Mouse (Mus musculus) CH12.LX (cell line): ENCODE results near the gene Slc4a5. TPM values are rescaled to one million over a fixed set of nuclear protein-coding genes. Genes with fewer than 3 reads are reported as not detected.

Source experiments
- DNase-seq: peaks from one replicate; pipeline ENCODE4 v3.0.0-alpha.2; 2013; ENCODE audit errors: extremely low read depth
- H3K27ac ChIP-seq: 2 replicates; pipeline ENCODE4 v1.5.1; 2012; ENCODE audit warnings: low read depth, mild to moderate bottlenecking, control low read depth, moderate library complexity; ENCODE audit not compliant: insufficient read depth
- H3K27me3 ChIP-seq: replicated peaks from 2 replicates; pipeline ENCODE3; 2012; ENCODE audit warnings: inconsistent platforms
- H3K36me3 ChIP-seq, 2 experiments: replicated peaks in 1 of 2; 2 replicates each; pipeline versions ENCODE3 to v1.6.1; 2012; ENCODE audit warnings: inconsistent platforms in 1 of 2, low read length in 1 of 2, mild to moderate bottlenecking in 1 of 2, mixed read lengths in 1 of 2, moderate library complexity in 1 of 2; ENCODE audit not compliant: control insufficient read depth in 1 of 2, insufficient read depth in 1 of 2
- H3K4me1 ChIP-seq, 2 experiments: 2 replicates each; pipeline ENCODE4 v1.6.1; 2012; ENCODE audit warnings: inconsistent platforms in 1 of 2, moderate library complexity in 1 of 2; ENCODE audit not compliant: insufficient read depth in 2 of 2, control insufficient read depth in 1 of 2
- H3K4me2 ChIP-seq: 2 replicates; pipeline ENCODE4 v1.6.1; 2012; ENCODE audit warnings: low read depth, mild to moderate bottlenecking, control low read depth; ENCODE audit not compliant: poor library complexity, insufficient read depth, severe bottlenecking
- H3K4me3 ChIP-seq, 3 experiments: fragments of 150-350 bp in 1 of 3; sonication (generic) in 1 of 3; replicated peaks in 1 of 3; 2 replicates each; pipeline versions ENCODE3 to v1.5.1; 2011 to 2012; ENCODE audit warnings: low read depth in 2 of 3, low read length in 2 of 3, mild to moderate bottlenecking in 2 of 3, moderate library complexity in 2 of 3, control low read depth in 1 of 3, improper control_type of control experiment in 1 of 3, inconsistent platforms in 1 of 3, mixed read lengths in 1 of 3; ENCODE audit not compliant: poor library complexity in 1 of 3
- H3K79me2 ChIP-seq: replicated peaks from 2 replicates; pipeline ENCODE4 v1.6.1; 2012; ENCODE audit warnings: mild to moderate bottlenecking, moderate library complexity; ENCODE audit not compliant: control insufficient read depth, poor library complexity, insufficient read depth, severe bottlenecking; ENCODE audit errors: extremely low read depth
- H3K9ac ChIP-seq: 2 replicates; pipeline ENCODE4 v1.6.1; 2012; ENCODE audit warnings: low read depth, mild to moderate bottlenecking, control low read depth, moderate library complexity; ENCODE audit not compliant: insufficient read depth
- H3K9me3 ChIP-seq: replicated peaks from 2 replicates; pipeline ENCODE3; 2012; ENCODE audit warnings: low read length, inconsistent platforms, mixed read lengths
- CHD1 ChIP-seq: IDR thresholded peaks from 2 replicates; pipeline ENCODE4 v1.6.1; 2012; ENCODE audit warnings: low read depth, low read length, improper control_type of control experiment, inconsistent platforms
- CHD2 ChIP-seq: IDR thresholded peaks from 2 replicates; pipeline ENCODE4 v1.6.1; 2011; ENCODE audit warnings: low read length, improper control_type of control experiment
- CTCF ChIP-seq, 2 experiments: IDR thresholded peaks in 1 of 2; conservative IDR thresholded peaks in 1 of 2; 2 replicates each; pipeline ENCODE4 v1.5.1; 2011 to 2012; ENCODE audit warnings: low read depth in 2 of 2, low read length in 2 of 2, improper control_type of control experiment in 1 of 2, inconsistent platforms in 1 of 2, mild to moderate bottlenecking in 1 of 2, moderate library complexity in 1 of 2
- ELF1 ChIP-seq: IDR thresholded peaks from 2 replicates; pipeline ENCODE4 v1.6.1; 2014; ENCODE audit warnings: low read depth, mild to moderate bottlenecking, inconsistent platforms, low read length, improper control_type of control experiment
- GABPA ChIP-seq: IDR thresholded peaks from 2 replicates; pipeline ENCODE4 v1.6.1; 2012; ENCODE audit warnings: low read depth, low read length, improper control_type of control experiment, inconsistent platforms; ENCODE audit not compliant: insufficient replicate concordance
- HCFC1 ChIP-seq: IDR thresholded peaks from 2 replicates; pipeline ENCODE4 v1.6.1; 2012; ENCODE audit warnings: low read depth, mild to moderate bottlenecking, inconsistent platforms, low read length, improper control_type of control experiment
- MAX ChIP-seq: IDR thresholded peaks from 2 replicates; pipeline ENCODE4 v1.6.1; 2011; ENCODE audit warnings: low read length, improper control_type of control experiment
- MAZ ChIP-seq: IDR thresholded peaks from 2 replicates; pipeline ENCODE4 v1.6.1; 2012; ENCODE audit warnings: low read depth, mild to moderate bottlenecking, inconsistent platforms, low read length, improper control_type of control experiment, moderate library complexity
- MXI1 ChIP-seq: IDR thresholded peaks from 2 replicates; pipeline ENCODE4 v1.6.1; 2011; ENCODE audit warnings: mild to moderate bottlenecking, low read depth, low read length, improper control_type of control experiment
- NELFE ChIP-seq: IDR thresholded peaks from 2 replicates; pipeline ENCODE4 v1.6.1; 2011; ENCODE audit warnings: low read depth, low read length, improper control_type of control experiment
- POLR2AphosphoS2 ChIP-seq: IDR thresholded peaks from 2 replicates; pipeline ENCODE4 v1.6.1; 2011; ENCODE audit warnings: low read depth, low read length, improper control_type of control experiment
- RAD21 ChIP-seq: IDR thresholded peaks from 2 replicates; pipeline ENCODE4 v1.6.1; 2011; ENCODE audit warnings: low read depth, mild to moderate bottlenecking, low read length, improper control_type of control experiment, moderate library complexity
- RCOR1 ChIP-seq: conservative IDR thresholded peaks from 2 replicates; pipeline ENCODE4 v1.6.1; 2012; ENCODE audit warnings: low read depth, mild to moderate bottlenecking, inconsistent platforms, low read length, improper control_type of control experiment
- SMC3 ChIP-seq: IDR thresholded peaks from 2 replicates; pipeline ENCODE4 v1.6.1; 2011; ENCODE audit warnings: low read depth, low read length, improper control_type of control experiment
- USF2 ChIP-seq: conservative IDR thresholded peaks from 2 replicates; pipeline ENCODE4 v1.6.1; 2011; ENCODE audit warnings: low read depth, low read length, improper control_type of control experiment
- dilution Hi-C: fragments of 300-500 bp; cut with MboI; formaldehyde crosslinking; loops from 2 replicates; pipeline ENCODE4 v1.14.3; 2020; ENCODE audit warnings: low sequenced_read_pairs; ENCODE audit not compliant: extremely low pct_unique_long_range_greater_than_20kb, extremely low pct_ligation_motif_present
- in situ Hi-C: fragments of 300-500 bp; cut with MboI; formaldehyde crosslinking; loops from 3 replicates; pipeline ENCODE4 v1.14.3; 2019; ENCODE audit warnings: low sequenced_read_pairs, low pct_ligation_motif_present, low pct_unique_long_range_greater_than_20kb, mixed read lengths
- polyA plus RNA-seq: library from polyadenylated mRNA; unstranded; fragments of >175 nt; gene quantifications from 2 replicates; pipeline ENCODE4 v1.2.1, GENCODE M21; 2012; ENCODE audit warnings: low read depth; ENCODE audit not compliant: insufficient read length
- total RNA-seq, 2 experiments: library from RNA; depleted of rRNA; stranded (reverse); fragments of 300-350 nt in 1 of 2; fragments of >200 nt in 1 of 2; gene quantifications; 2 replicates each; pipeline ENCODE4 v1.2.3; 2012 to 2014

Gene Slc4a5
- total and polyA plus RNA-seq, 3 experiments, result 0.13 to 0.21 TPM; not detected in 1

DNA sequence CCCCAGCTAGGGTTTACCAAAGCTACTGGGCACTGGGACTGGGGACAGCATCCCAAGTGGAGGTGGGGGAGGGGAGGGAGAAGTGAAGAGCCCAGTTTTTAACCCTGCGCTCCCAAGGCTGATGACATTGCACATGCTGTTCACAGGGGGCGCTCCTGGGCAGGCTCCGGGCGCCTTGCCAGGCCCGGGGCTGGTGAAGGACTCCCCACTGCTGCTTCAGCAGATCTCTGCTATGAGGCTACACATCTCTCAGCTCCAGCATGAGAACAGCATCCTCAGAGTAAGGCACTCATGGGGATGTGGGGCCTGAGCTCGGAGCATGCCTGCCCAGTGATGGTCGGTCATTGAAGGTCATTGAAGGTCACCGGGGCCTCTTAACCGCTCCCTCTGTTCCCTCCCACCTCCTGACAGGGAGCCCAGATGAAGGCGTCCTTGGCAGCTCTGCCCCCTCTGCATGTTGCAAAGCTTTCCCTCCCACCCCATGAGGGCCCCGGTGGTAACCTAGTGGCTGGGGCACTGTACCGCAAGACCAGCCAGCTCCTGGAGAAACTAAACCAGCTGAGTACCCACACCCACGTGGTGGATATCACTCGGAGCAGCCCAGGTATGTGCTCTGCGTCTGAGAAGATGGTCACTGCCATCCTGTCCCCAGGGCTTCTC, 22.2 kb upstream of the Slc4a5 start:
- Histone ChIP-seq H3K36me3 (peaks cover 72 to 86% of the 10 kb centered on the region in 2 experiments), H3K79me2 (no peaks in the 10 kb centered on the region), H3K9ac (no peak overlapping the region), H3K4me2 (no peak overlapping the region), H3K27me3 (no peaks in the 10 kb centered on the region), H3K4me1 (no peaks in the 10 kb centered on the region), H3K4me3 (no peak overlapping the region), H3K27ac (no peak overlapping the region), H3K9me3 (no peaks in the 10 kb centered on the region)
- in situ Hi-C loops (no loop called here), dilution Hi-C loops (no loop called here)
- DNase-seq, result no peak
- TF ChIP-seq MAX, result no peak
- peak in 1 of 2 experiments; percentile 22; a peak in 1 of 4 replicates for TF ChIP-seq CTCF (conservative IDR thresholded peaks at IDR 0.05 in 1 of 2, IDR thresholded peaks at IDR 0.05 in 1 of 2; ENCODE audit: low read depth in 2 of 2, low read length in 2 of 2)

DNA sequence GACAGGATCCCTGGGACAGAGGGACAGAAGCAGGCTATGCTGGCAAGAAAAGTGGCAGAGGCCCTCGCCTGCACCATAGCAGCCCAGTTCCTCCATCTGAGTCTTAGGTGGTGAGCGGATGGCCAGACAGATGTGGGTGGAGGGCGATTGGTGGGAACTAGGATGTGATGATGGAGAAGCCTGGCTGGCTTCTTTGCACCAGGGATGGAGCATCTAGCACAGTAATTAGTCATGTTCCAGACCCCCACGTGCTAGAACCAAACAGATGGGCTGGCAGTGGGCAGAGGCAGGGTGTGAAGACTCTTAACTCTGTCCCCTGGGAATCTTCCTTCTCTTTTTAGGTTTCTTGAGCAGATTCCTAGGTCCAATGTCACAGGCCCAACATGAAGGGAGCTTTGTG, 16.3 kb upstream of the Slc4a5 start:
- Histone ChIP-seq H3K27ac (no peak overlapping the region), H3K9ac (no peak overlapping the region), H3K27me3 (peaks cover 3% of the 10 kb centered on the region), H3K4me2 (no peak overlapping the region), H3K79me2 (no peaks in the 10 kb centered on the region), H3K36me3 (peaks cover 20 to 29% of the 10 kb centered on the region in 2 experiments), H3K4me3 (no peak overlapping the region), H3K9me3 (no peaks in the 10 kb centered on the region), H3K4me1 (peaks cover 0 to 5% of the 10 kb centered on the region in 2 experiments; a peak in 1 of 4 replicates)
- dilution Hi-C loops, result no loop called here
- no peak for TF ChIP-seq HCFC1
- no peak for TF ChIP-seq CHD2
- no peak for TF ChIP-seq NELFE
- no peak for DNase-seq
- in situ Hi-C loops, result no loop called here

- no peak for DNase-seq
- Histone ChIP-seq H3K79me2 (no peaks in the 10 kb centered on the region), H3K9ac (no peak overlapping the region), H3K27me3 (peaks cover 17% of the 10 kb centered on the region), H3K27ac (no peak overlapping the region), H3K9me3 (no peaks in the 10 kb centered on the region), H3K36me3 (peaks cover 0 to 6% of the 10 kb centered on the region in 2 experiments), H3K4me1 (peaks cover 0 to 5% of the 10 kb centered on the region in 2 experiments; a peak in 1 of 4 replicates), H3K4me2 (no peak overlapping the region), H3K4me3 (no peak overlapping the region)
- dilution Hi-C loops (no loop called here), in situ Hi-C loops (loop anchor here (5.0 kb wide), 1 partner anchor 39 kb away; the partner anchor contains the start of gene Dctn1)
- TF ChIP-seq GABPA (no peak), MAX (no peak), MXI1 (no peak), POLR2AphosphoS2 (no peak), CHD1 (no peak), MAZ (no peak), ELF1 (no peak), RAD21 (no peak), USF2 (no peak), SMC3 (no peak), RCOR1 (no peak), CHD2 (no peak)
Measured at GRCm38 (mm10) chr6:83205851-83206250, 13.8 kb upstream of the Slc4a5 start.
